Mouse (Mus musculus) C2C12 (cell line): Measurements from ENCODE around the gene Usp32. TPM values are rescaled to one million over a fixed set of nuclear protein-coding genes. Genes with fewer than 3 reads are reported as not detected.

ENCODE experiments used
- H3K27me3 ChIP-seq: one replicate; pipeline ENCODE4 v1.6.1; 2011; ENCODE audit not compliant: control insufficient read depth, insufficient read depth, insufficient read length
- H3K36me3 ChIP-seq: one replicate; pipeline ENCODE4 v1.6.1; 2011; ENCODE audit not compliant: control insufficient read depth, insufficient read depth
- H3K4me3 ChIP-seq: one replicate; pipeline ENCODE4 v1.5.1; 2011; ENCODE audit warnings: mild to moderate bottlenecking, control low read depth; ENCODE audit not compliant: poor library complexity, insufficient read depth, severe bottlenecking
- H3K79me2 ChIP-seq: one replicate; pipeline ENCODE4 v1.6.1; 2011; ENCODE audit not compliant: control insufficient read depth, insufficient read depth
- H3K79me3 ChIP-seq: one replicate; pipeline ENCODE4 v1.6.1; 2011; ENCODE audit warnings: low read depth, control low read depth
- H3ac ChIP-seq: one replicate; pipeline ENCODE3; 2011; ENCODE audit warnings: low read depth; ENCODE audit not compliant: control insufficient read depth, insufficient read length
- CEBPB ChIP-seq: IDR thresholded peaks from one replicate; pipeline ENCODE4 v1.6.1; 2011; ENCODE audit warnings: low read depth, mild to moderate bottlenecking, control low read depth, moderate library complexity
- CTCF ChIP-seq: IDR thresholded peaks from one replicate; pipeline ENCODE4 v1.5.1; 2011; ENCODE audit not compliant: control insufficient read depth, insufficient read depth, insufficient read length
- FOSL1 ChIP-seq: IDR thresholded peaks from one replicate; pipeline ENCODE4 v1.8.0; 2011; ENCODE audit warnings: mild to moderate bottlenecking, low read length; ENCODE audit not compliant: poor library complexity, insufficient read depth, severe bottlenecking
- MAX ChIP-seq: IDR thresholded peaks from one replicate; pipeline ENCODE4 v1.6.1; 2011; ENCODE audit warnings: mild to moderate bottlenecking, control low read depth
- MYOD1 ChIP-seq: IDR thresholded peaks from one replicate; pipeline ENCODE4 v1.6.1; 2011; ENCODE audit warnings: low read depth; ENCODE audit not compliant: control insufficient read depth, insufficient read length
- MYOG ChIP-seq: IDR thresholded peaks from one replicate; pipeline ENCODE4 v1.6.1; 2011; ENCODE audit not compliant: control insufficient read depth, insufficient read length; ENCODE audit errors: extremely low read depth
- USF1 ChIP-seq: IDR thresholded peaks from one replicate; pipeline ENCODE4 v1.6.1; 2011; ENCODE audit warnings: low read depth, mild to moderate bottlenecking, control low read depth, moderate library complexity
- polyA plus RNA-seq: library from polyadenylated mRNA; unstranded; fragments of >200 nt; fragmentation: generic; extraction: Trizol; gene quantifications from one replicate; pipeline ENCODE4 v1.2.1, GENCODE M21; 2012; ENCODE audit warnings: missing spikeins

The Usp32 gene
- polyA plus RNA-seq, 1 experiment, result 2.9 TPM

DNA sequence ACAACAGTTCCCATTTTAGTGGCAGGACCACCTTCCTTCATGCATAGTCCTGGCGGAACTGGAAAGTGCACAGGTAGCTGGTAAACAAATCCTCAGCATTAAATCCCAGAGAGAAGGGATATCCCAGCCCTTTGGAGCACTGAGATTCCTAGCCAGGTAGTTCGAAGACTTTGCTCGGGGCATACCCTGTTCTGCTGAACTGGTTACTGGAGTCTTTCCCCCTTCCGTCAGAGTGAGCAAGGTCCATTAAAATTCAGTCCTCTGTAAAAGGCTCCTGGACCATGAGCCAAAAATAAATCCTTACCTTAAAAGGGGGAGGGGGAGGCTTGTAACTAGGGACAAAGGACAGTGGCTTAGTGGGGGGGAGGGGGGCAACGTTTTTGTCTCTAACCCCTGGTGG is 180.8 kb downstream of the Usp32 start:
- Histone ChIP-seq H3K79me3 (no peaks in the 10 kb centered on the region), H3K4me3 (no peak overlapping the region), H3K36me3 (no peaks in the 10 kb centered on the region), H3ac (no peak overlapping the region), H3K79me2 (no peaks in the 10 kb centered on the region), H3K27me3 (peaks cover 70% of the 10 kb centered on the region)
- TF ChIP-seq CTCF (no peak), MAX (no peak), USF1 (no peak), CEBPB (no peak), FOSL1 (no peak), MYOD1 (no peak), MYOG (no peak)

DNA sequence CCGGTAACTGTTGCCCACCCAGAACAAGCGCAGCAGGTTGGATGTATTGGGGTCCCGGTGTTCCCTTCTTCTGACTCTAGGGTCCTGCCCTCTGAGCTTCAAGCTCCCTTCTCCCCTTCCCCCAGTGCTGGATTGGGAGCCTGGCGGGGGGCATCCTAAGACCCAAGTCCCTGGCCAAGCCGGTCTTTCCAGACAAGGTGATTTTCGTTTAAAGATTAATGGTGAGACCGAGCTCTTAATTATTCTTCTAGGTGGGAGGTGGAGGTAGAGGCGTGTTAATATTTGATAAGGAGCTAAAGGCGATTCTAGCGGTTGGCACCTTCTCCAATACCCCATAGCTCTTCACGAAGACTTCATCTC is 181.7 kb downstream of the Usp32 start:
- H3K27me3 ChIP-seq, result peaks cover 75% of the 10 kb centered on the region
- no peaks in the 10 kb centered on the region for H3K36me3 ChIP-seq
- TF ChIP-seq USF1 (no peak), CEBPB (no peak), MYOG (no peak)
- no peak overlapping the region for H3ac ChIP-seq
- H3K79me3 ChIP-seq, result no peaks in the 10 kb centered on the region
- no peak overlapping the region for H3K4me3 ChIP-seq
- H3K79me2 ChIP-seq, result no peaks in the 10 kb centered on the region

DNA sequence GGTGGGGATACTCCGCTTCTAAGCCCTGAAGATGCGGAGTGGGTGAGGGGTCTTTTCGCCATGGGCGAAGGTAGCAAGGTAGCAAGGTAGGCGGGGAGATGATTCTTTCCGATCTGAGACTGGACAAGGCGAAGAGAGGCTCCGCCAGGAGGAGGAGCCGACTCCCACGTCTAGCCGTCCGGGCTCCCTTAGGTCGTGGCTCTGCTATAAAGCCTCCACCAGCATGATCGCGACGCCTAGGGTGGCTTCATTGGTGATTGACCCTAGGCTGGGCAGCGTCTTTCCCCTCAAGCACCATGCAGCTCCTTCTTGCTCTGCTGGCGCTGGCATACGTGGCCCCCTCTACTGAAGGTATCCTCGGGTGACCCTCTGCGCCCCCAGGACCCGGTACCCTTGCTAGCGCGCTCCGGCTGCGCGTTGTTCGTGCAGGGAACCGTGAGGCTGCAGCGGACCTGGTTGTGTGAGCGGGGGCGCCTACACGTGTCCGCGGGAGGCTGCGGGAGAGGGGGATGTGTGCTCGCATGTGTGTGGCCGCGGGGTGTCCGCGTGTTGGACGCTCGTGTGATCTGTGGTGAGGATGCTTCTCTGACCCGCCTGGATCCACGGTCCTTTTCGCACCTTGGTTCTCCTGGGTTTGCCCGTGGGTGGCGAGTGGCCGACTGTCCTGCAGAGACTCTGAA is 182.2 kb downstream of the Usp32 start, which contains the start of gene Car4:
Gene Car4 (plus strand): TSS at position 196 of the 680 bp plus-strand sequence.
- H3K36me3 ChIP-seq, result no peaks in the 10 kb centered on the region
- no peaks in the 10 kb centered on the region for H3K79me3 ChIP-seq
- TF ChIP-seq CEBPB (no peak), MYOG (no peak), FOSL1 (no peak), MAX (no peak), CTCF (no peak), MYOD1 (no peak), USF1 (no peak)
- no peak within 1 kb of the TSS for H3K4me3 ChIP-seq
- H3K27me3 ChIP-seq, result peaks cover 77% of the 10 kb centered on the region
- no peaks in the 10 kb centered on the region for H3K79me2 ChIP-seq
- H3ac ChIP-seq, result no peak within 1 kb of the TSS

DNA sequence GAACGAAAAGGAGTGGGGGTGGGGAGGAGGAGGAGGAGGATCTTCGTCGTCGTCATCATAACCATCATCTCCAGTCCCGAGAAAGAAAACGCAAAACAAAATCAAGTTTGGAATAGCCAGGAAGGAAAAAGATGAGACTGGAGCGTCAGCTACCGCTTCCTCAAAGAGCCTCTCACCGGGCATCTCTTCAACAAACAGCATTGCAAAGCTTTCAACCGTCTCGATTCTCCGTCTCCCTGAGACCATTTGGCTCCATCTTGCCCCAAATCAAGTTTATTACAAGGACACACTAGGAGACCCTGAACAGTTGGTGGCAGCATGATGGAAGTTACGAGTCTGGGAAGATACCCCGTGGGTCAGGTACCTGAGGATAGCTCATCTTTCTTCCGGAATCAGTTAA is 182.8 kb downstream of the Usp32 start:
- Histone ChIP-seq H3K79me3 (no peaks in the 10 kb centered on the region), H3K27me3 (peaks cover 76% of the 10 kb centered on the region), H3K36me3 (no peaks in the 10 kb centered on the region), H3K79me2 (no peaks in the 10 kb centered on the region), H3K4me3 (no peak overlapping the region), H3ac (no peak overlapping the region)
- TF ChIP-seq MYOG, result no peak
- no peak for TF ChIP-seq CTCF
- TF ChIP-seq CEBPB, result no peak
- TF ChIP-seq USF1, result no peak
- no peak for TF ChIP-seq MYOD1
- no peak for TF ChIP-seq MAX
- TF ChIP-seq FOSL1, result no peak

DNA sequence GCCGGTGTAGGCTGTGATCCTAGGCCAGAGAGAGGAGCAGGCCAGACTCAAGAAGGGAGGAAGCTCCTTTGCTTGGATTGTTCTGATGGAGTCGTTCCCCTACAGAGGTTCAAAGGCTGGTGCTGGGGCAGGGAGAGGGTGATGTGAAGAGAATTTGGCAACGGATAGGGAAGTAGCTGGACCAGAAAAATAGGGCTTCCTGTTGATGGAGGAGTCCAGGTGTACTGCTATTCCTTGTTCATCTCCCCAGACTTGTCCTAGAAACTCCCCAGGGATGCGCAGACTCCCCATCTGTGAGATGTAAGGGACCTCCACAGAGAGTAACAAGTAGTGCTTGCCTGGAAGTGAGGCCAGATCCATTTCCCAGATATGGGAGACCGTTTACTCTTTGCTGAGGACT is 183.6 kb downstream of the Usp32 start:
- peaks cover 73% of the 10 kb centered on the region for H3K27me3 ChIP-seq
- no peaks in the 10 kb centered on the region for H3K79me2 ChIP-seq
- H3K4me3 ChIP-seq, result no peak overlapping the region
- no peaks in the 10 kb centered on the region for H3K79me3 ChIP-seq
- H3ac ChIP-seq, result no peak overlapping the region
- TF ChIP-seq CTCF, result no peak
- no peak for TF ChIP-seq USF1
- no peak for TF ChIP-seq FOSL1
- TF ChIP-seq MAX, result no peak
- no peak for TF ChIP-seq CEBPB
- no peak for TF ChIP-seq MYOD1
- no peak for TF ChIP-seq MYOG
- H3K36me3 ChIP-seq, result no peaks in the 10 kb centered on the region

DNA sequence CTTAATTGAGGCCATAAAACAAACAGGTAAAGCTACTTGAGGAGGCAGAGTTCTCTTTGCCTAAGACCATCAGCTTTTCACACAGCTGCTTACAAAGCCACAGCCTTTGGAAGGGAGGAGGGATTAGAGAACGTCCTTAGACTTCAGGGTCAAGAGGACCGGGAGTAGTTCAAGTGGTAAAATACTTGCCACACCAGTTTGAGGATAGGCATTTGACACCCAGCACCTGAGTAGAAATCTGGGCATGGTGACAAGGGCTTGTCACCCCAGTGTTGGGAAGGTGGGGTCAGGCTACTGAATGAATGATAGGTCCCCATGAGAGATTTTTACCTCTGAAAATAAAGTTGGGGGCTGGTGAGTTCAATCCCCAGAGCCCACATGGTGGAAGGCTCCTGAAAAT is 187.3 kb downstream of the Usp32 start:
- no peaks in the 10 kb centered on the region for H3K36me3 ChIP-seq
- no peak overlapping the region for H3K4me3 ChIP-seq
- H3K79me2 ChIP-seq, result no peaks in the 10 kb centered on the region
- TF ChIP-seq MYOD1 (no peak), USF1 (no peak), CEBPB (no peak), CTCF (no peak), MYOG (no peak), MAX (no peak), FOSL1 (no peak)
- peaks cover 53% of the 10 kb centered on the region for H3K27me3 ChIP-seq
- no peak overlapping the region for H3ac ChIP-seq
- H3K79me3 ChIP-seq, result no peaks in the 10 kb centered on the region
